Mouse (Mus musculus): ENCODE measurements around the gene Actn2. TPM values are rescaled to one million over a fixed set of nuclear protein-coding genes. Genes with fewer than 3 reads are reported as not detected.

The Actn2 gene
- 1 to 10 TPM in 3 of 4 experiments, under 1 TPM in 1; 0.45 to 2.4 (median 1.7) TPM for total RNA-seq (2022)

- peak; percentile 68 for DNase-seq
Observed at GRCm38 (mm10) chr13:12340183-12340975, at the start of gene Actn2. Gene Actn2 (minus strand): TSS chr13:12340760.

- DNase-seq: no peak
Observed at GRCm38 (mm10) chr13:12386286-12386685, 45.7 kb upstream of the Actn2 start.

GRCm38 (mm10) chr13:12384796-12385195, 44.2 kb upstream of the Actn2 start:
- no peak for DNase-seq

GRCm38 (mm10) chr13:12376778-12377177, 36.2 kb upstream of the Actn2 start:
- no peak for DNase-seq

DNA sequence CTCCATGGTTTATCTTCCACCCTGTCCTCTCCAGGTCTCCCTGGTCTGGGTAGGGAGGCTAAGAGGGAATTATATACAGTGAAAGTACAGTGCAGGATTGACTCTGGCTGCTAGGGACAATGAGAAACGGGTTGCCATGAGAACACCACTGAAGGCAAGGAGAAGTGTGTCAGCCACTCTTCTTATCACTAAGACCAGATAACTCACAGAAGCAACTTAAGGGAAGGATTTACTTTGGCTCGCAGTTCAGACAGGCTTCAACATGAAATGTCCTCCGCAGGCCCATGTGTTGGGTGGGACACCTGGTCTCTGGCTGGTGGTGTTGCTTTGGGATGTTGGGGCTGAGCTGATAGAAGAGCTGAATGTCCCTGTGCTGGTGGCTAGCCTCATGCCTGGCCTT, 32.2 kb upstream of the Actn2 start:
- DNase-seq: no peak

DNA sequence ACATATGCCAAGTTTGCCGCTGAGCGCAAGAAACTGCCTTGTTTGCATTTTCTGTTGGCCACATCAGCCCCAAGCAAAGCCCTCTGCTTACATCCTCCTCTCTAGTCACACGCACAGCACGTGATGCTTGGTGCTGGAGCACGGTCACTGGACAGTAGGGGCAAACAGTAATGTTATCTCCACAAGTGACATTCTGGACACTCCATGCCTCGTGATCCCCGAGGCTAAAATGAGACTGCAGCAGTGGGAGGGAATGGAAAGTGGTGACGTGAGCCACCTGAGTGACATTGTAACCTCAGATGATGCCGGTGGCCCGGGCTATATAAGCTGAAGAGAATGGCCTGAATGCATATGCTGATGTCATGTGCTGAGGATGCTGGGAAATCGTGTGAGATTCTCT, 29.4 kb upstream of the Actn2 start:
- DNase-seq: no peak

DNA sequence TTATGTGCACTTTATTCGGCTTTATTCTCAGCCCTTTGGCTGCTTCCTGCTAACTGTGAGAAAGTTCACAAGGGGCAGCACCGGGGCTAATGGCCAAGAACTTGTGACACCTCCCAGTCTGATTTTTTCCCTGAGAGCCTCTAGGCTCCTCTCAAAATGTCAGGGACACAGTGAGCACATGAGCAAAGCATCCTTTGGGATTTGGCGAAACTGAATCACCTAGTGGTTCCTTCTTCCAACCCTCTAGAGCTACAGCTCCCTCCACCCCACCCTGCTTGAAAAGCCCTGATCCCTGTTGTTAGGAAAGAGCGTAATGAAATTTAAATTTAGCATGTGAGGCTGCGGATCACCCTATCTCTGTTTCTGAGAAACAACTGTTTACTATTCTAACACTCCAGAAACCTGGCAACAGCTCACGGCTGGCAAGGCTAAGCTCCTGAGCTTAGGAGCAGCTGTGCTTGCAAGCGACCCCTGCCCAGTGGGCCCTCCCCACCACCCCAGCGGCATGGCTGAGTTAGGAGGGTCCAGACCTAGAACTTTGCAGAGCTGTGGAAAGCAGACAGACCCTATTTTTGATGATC, 28.6 kb upstream of the Actn2 start:
- DNase-seq: peak; percentile 55

DNA sequence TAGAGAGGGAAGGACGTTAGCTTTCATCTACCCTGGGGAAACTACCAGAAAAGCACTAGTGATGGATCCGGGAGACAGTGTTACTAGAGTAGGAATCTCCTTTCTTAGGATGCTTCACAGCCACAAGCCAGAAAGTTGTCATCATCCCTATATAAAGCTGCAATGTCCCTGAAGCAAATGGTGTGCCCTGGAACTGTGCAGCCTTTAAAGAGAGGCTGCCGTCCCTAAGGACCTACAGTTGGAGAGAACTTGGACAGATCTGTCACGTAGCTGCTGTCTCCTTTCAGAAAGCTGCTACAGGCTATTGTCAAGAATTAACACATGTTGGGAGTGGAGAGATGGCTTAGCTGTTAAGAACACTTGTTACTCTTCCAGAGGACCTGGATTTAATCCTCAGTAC, 20.9 kb upstream of the Actn2 start:
- DNase-seq: no peak

DNA sequence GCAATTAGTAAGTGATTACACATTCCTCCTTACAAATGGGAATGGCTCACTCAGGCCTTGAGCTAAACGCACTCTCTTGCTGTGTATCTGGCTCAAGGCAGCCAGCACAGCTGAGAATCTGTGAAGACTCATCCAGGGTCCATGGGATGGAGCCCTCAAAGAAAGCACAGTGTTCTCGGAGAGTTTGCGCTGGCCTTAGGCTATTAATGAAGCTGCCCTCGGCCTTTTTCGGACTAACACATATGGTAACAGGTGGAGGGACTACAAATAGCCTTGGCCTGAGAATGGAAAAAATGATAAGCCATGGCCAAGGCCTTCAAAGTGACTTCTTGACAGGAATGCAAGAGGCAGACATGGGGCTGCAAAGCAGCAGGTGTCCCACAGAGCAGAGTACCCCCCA, 17.0 kb upstream of the Actn2 start:
- peak; percentile 13 for DNase-seq

GRCm38 (mm10) chr13:12356184-12356583, 15.6 kb upstream of the Actn2 start:
- no peak for DNase-seq

DNA sequence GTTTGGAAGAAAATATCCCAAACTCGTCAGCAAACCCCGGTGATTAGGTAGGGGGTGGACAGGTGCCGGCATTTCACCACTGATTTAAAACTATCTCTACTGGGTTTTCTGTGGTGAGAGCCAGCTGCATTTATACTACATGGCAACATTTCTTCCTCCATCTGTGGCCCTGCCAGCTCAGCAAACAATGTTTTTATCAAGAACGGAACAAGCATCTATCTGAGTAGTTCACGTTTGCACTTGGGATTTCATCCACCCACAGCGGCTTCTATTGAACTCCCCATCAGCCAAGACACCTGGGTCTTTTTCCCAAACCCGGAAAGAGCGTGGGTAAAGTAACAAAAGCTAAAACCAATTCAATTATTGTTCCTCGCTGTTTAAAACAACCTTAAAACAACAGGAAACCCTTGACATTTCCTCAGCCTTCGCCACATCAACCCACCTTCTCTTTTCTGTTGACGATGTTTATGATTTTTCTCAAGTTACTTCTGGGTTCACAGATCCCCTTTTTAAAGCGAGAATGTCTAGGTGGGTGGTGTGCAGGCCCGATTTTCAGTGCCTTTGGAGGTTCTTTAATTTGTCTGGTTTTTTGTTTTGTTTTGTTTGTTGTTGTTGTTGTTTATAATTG, 8.8 kb upstream of the Actn2 start:
- no peak for DNase-seq

DNA sequence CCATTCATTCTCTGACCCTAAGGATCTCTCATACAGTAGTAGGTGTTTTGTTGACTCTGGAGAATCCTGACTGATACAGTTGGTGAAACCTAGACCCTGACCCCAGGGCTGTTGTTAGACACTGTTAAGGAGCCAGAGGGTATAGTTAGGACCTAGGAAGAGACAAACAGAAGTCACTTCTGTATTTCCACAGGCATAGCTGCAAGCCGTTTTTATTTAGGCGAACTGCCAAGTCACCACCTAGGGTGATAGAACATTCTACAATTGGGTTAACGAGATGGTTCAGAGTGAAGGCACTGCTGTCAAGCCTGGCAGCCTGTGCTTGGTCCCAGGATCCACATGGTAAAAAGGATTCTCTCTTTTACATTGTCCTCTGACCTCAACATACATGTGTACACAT, 6.3 kb upstream of the Actn2 start:
- DNase-seq: no peak

DNA sequence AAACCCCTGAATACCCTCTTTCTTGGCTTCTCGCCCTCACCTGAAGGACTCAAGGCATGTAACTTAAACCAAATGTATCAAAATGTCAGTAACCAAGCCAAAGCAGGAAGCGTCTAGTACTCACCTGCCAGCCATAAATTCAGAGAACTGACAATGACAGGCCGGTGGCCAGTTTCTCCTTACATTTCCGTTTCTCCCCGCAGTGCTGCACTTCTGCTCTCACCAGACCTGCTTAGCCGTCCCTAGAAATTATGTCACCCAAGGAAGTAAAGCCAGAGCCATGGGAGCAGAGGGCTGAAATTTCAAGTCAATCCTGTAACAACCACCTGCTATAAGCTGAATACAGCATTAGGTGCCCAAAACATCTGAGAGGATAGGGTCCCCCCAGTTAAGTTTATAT, 887 bp upstream of the Actn2 start:
- no peak for DNase-seq

- no peak for DNase-seq
Observed at GRCm38 (mm10) chr13:12339446-12339845, 1.1 kb downstream of the Actn2 start.

GRCm38 (mm10) chr13:12337752-12338151, 2.8 kb downstream of the Actn2 start:
- DNase-seq: no peak

GRCm38 (mm10) chr13:12334016-12334415, 6.5 kb downstream of the Actn2 start:
- DNase-seq: no peak

- DNase-seq: no peak
Observed at GRCm38 (mm10) chr13:12331528-12331927, 9.0 kb downstream of the Actn2 start.

- no peak for DNase-seq
Observed at GRCm38 (mm10) chr13:12328392-12328791, 12.2 kb downstream of the Actn2 start.

- DNase-seq: peak; percentile 43
Observed at GRCm38 (mm10) chr13:12327577-12327976, 13.0 kb downstream of the Actn2 start.

- no peak for DNase-seq
Observed at GRCm38 (mm10) chr13:12323076-12323625, 17.4 kb downstream of the Actn2 start.

DNA sequence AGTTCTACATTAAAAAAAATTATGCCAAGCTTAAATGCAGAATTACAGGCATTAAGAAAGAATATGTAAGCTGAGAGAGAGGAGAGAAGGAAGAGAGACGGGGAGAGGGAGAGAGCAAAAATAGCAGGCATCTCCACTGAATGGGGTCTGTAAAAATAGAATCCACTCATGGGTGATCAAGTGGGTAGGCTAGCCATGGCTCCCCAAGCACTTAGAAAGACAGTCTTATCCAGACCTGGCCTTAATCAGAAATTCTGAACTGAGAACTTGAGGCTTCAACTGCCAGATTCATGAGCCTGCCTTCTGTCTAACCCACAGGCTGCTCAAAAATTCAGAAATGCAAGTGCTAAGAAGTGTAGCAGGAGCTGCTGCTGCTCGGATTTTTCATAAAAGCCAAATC, 20.4 kb downstream of the Actn2 start:
- DNase-seq: no peak

DNA sequence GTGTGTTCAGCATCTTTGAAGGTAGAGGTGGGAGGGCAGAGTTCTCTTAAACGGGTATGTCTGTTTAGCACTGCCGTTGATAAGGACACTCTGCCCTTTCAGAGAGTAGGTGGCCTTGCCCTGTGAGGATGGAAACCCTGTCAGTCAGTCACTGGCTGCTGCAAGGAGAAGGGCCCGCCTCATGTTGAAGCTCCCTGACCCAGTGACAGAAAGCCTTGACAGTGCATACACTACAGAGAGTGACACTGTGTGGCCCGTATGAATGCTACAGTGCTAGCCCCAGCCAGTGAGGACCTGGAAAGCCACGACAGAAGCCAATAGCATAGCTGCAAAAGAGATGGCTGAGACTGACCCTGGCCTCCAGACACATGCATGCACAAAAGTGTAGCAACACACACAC, 22.5 kb downstream of the Actn2 start:
- DNase-seq: peak; percentile 59

- peak; percentile 36 for DNase-seq
Observed at GRCm38 (mm10) chr13:12317191-12317765, 23.3 kb downstream of the Actn2 start.
